Mouse (Mus musculus) liver, embryonic 14.5 days (tissue): Measurements from ENCODE around the gene Zfp740.

ENCODE experiments used
- CTCF ChIP-seq: IDR thresholded peaks from 2 replicates; pipeline ENCODE4 v1.5.1; 2016; ENCODE audit warnings: antibody characterized with exemption, low read depth, control low read depth
- EP300 ChIP-seq: IDR thresholded peaks from 2 replicates; pipeline ENCODE4 v1.6.1; 2016; ENCODE audit warnings: antibody characterized with exemption, low read depth

DNA sequence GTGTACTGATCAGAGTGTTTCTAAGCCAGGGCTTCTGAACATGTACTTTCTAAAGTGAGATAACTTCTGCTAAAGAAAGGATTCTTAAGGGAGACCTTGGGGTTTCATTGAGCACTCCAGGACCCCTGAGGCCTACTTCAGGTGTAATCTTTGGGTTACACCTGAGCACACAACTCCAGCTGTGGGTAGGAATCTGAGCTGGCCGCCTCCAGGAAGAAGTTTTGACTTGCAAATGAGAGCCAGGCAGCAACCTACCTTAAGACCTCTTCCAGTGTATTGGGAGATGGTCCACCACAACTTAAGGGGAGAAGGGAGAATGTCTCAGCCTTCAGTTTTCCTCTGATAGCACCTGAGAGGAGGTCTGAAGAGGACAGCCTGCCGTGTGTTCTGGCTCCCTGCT lies 11.1 kb downstream of the Zfp740 start:
- TF ChIP-seq CTCF (no peak), EP300 (no peak)
